Mouse (Mus musculus) intestine, postnatal 0 days (tissue): ENCODE measurements around the gene Numa1. TPM values are rescaled to one million over a fixed set of nuclear protein-coding genes. Genes with fewer than 3 reads are reported as not detected.
"Not testable (repeated sequence)": the region's sequence is repeated elsewhere in the genome, so short reads cannot be mapped to it uniquely, and the experiment has no call there.

Experiments
- ATAC-seq: fragments of 200-750 bp; cut with Nextera tagmentation; 2 replicates; pipeline ENCODE4 v1.8.0; 2017; ENCODE audit warnings: mild to moderate bottlenecking, moderate TSS enrichment, moderate library complexity
- H3K27ac ChIP-seq: fragments of 300-500 bp; sonication (generic); 2 replicates; pipeline ENCODE4 v1.5.1; 2014; ENCODE audit warnings: mild to moderate bottlenecking, low read depth, low read length, moderate library complexity
- H3K27me3 ChIP-seq: fragments of 300-500 bp; sonication (generic); replicated peaks from 2 replicates; pipeline ENCODE4 v1.6.1; 2014; ENCODE audit warnings: low read length, mixed read lengths; ENCODE audit not compliant: control insufficient read depth, insufficient read depth
- H3K36me3 ChIP-seq: fragments of 300-500 bp; sonication (generic); 2 replicates; pipeline ENCODE4 v1.6.1; 2014; ENCODE audit warnings: mild to moderate bottlenecking, moderate library complexity; ENCODE audit not compliant: control insufficient read depth, insufficient read depth
- H3K4me1 ChIP-seq: fragments of 300-500 bp; sonication (generic); replicated peaks from 2 replicates; pipeline ENCODE4 v1.6.1; 2014; ENCODE audit warnings: antibody characterized with exemption, low read length, mixed read lengths; ENCODE audit not compliant: control insufficient read depth, insufficient read depth
- H3K4me2 ChIP-seq: fragments of 300-500 bp; sonication (generic); replicated peaks from 2 replicates; pipeline ENCODE4 v1.6.1; 2014; ENCODE audit warnings: low read depth, mild to moderate bottlenecking, moderate library complexity
- H3K4me3 ChIP-seq: fragments of 300-500 bp; sonication (generic); 2 replicates; pipeline ENCODE4 v1.5.1; 2014; ENCODE audit warnings: low read depth, low read length
- H3K9ac ChIP-seq: fragments of 300-500 bp; sonication (generic); 2 replicates; pipeline ENCODE4 v1.6.1; 2014; ENCODE audit warnings: mild to moderate bottlenecking, low read depth, low read length
- H3K9me3 ChIP-seq: fragments of 300-500 bp; sonication (generic); 2 replicates; pipeline ENCODE4 v1.6.1; 2016; ENCODE audit warnings: mixed run types; ENCODE audit not compliant: control insufficient read depth
- CTCF ChIP-seq: sonication (generic); IDR thresholded peaks from 2 replicates; pipeline ENCODE4 v1.5.1; 2016; ENCODE audit warnings: low read depth, mild to moderate bottlenecking, control low read depth, antibody characterized with exemption, moderate library complexity
- WGBS: fragments of 180-500 bp; shearing (Covaris S2); extraction: QIAGEN DNeasy Blood & Tissue Kit; methylation state at CpG from one replicate; pipeline ENCODE4 v1.1.7; 2014; 5-methylcytosine and 5-hydroxymethylcytosine counted together
- polyA plus RNA-seq: library from polyadenylated mRNA; unstranded; fragments of >200 nt; fragmentation: Nextera tagmentation; extraction: Ambion mirVana; gene quantifications from 2 replicates; pipeline ENCODE4 v1.2.1, GENCODE M21; 2015

The Numa1 gene
- polyA plus RNA-seq, 1 experiment from 2014 or later = 17.0 TPM

- peak overlapping the region; percentile 43 for H3K4me2 ChIP-seq
- no peaks in the 10 kb centered on the region; the same call in none of the 2 replicates for H3K4me1 ChIP-seq
- peak overlapping the region; percentile 57; the same call in 1 of the 2 replicates for H3K27ac ChIP-seq
- H3K27me3 ChIP-seq = no peaks in the 10 kb centered on the region
- ATAC-seq = no peak
- no peaks in the 10 kb centered on the region for H3K9me3 ChIP-seq
- no peak overlapping the region for H3K9ac ChIP-seq
- 0 out of 2 replicates have a peak, but pooled peaks have one; percentile 12 for TF ChIP-seq CTCF
- 36% methylated on average over 4 of the region's 4 CpGs for WGBS
- no peak overlapping the region for H3K4me3 ChIP-seq
- H3K36me3 ChIP-seq = peaks cover 36% of the 10 kb centered on the region
Measured at GRCm38 (mm10) chr7:101908367-101908766, 25.5 kb upstream of the Numa1 start.

GRCm38 (mm10) chr7:101910138-101910537 is 23.8 kb upstream of the Numa1 start:
- 84% methylated on average over 4 of the region's 4 CpGs for WGBS

GRCm38 (mm10) chr7:101911982-101912381 is 21.9 kb upstream of the Numa1 start:
- 64% methylated on average over 3 of the region's 3 CpGs for WGBS
- no peak for ATAC-seq
- peaks cover 54% of the 10 kb centered on the region for H3K36me3 ChIP-seq
- H3K27me3 ChIP-seq = no peaks in the 10 kb centered on the region
- H3K4me1 ChIP-seq = no peaks in the 10 kb centered on the region
- H3K9me3 ChIP-seq = no peaks in the 10 kb centered on the region
- H3K9ac ChIP-seq = no peak overlapping the region
- peak; percentile 42 for TF ChIP-seq CTCF
- H3K4me3 ChIP-seq = no peak overlapping the region
- H3K4me2 ChIP-seq = no peak overlapping the region
- H3K27ac ChIP-seq = no peak overlapping the region

More at GRCm38 (mm10) chr7:101910138-101910537, 23.8 kb upstream of the Numa1 start:
- Histone ChIP-seq H3K36me3 (peaks cover 51% of the 10 kb centered on the region), H3K4me3 (no peak overlapping the region), H3K9ac (no peak overlapping the region), H3K27ac (no peak overlapping the region), H3K4me2 (no peak overlapping the region), H3K4me1 (no peaks in the 10 kb centered on the region; the same call in none of the 2 replicates), H3K27me3 (no peaks in the 10 kb centered on the region), H3K9me3 (no peaks in the 10 kb centered on the region)
- no peak for ATAC-seq
- no peak for TF ChIP-seq CTCF

- Histone ChIP-seq H3K4me2 (no peak overlapping the region), H3K4me3 (no peak overlapping the region), H3K4me1 (no peaks in the 10 kb centered on the region), H3K27ac (no peak overlapping the region), H3K36me3 (peaks cover 21% of the 10 kb centered on the region), H3K27me3 (no peaks in the 10 kb centered on the region), H3K9ac (no peak overlapping the region), H3K9me3 (no peaks in the 10 kb centered on the region)
- 10% methylated on average over 1 of the region's 1 CpGs for WGBS
- peak; percentile 32; the same call in 1 of the 2 replicates for ATAC-seq
- TF ChIP-seq CTCF = peak; percentile 94
Measured at GRCm38 (mm10) chr7:101918071-101918470, 15.8 kb upstream of the Numa1 start.

- not testable (repeated sequence) for H3K36me3 ChIP-seq, H3K4me3 ChIP-seq, H3K9me3 ChIP-seq, H3K27me3 ChIP-seq, H3K4me2 ChIP-seq, ATAC-seq, H3K27ac ChIP-seq, H3K9ac ChIP-seq, H3K4me1 ChIP-seq
- peak; percentile 41; the same call in 1 of the 2 replicates for TF ChIP-seq CTCF
Measured at GRCm38 (mm10) chr7:101925892-101926291, 8.0 kb upstream of the Numa1 start.

- H3K27ac ChIP-seq = no peak overlapping the region
- H3K9ac ChIP-seq = no peak overlapping the region
- H3K4me1 ChIP-seq = no peaks in the 10 kb centered on the region
- no peaks in the 10 kb centered on the region for H3K27me3 ChIP-seq
- H3K4me2 ChIP-seq = no peak overlapping the region
- H3K9me3 ChIP-seq = no peaks in the 10 kb centered on the region
- 72% methylated on average over 3 of the region's 3 CpGs for WGBS
- no peak overlapping the region for H3K4me3 ChIP-seq
- no peak for TF ChIP-seq CTCF
- ATAC-seq = 0 out of 2 replicates have a peak, but pooled peaks have one; percentile 39
- H3K36me3 ChIP-seq = no peaks in the 10 kb centered on the region
Measured at GRCm38 (mm10) chr7:101928093-101928492, 5.8 kb upstream of the Numa1 start.

GRCm38 (mm10) chr7:101932551-101932950 is 1.4 kb upstream of the Numa1 start:
- H3K27ac ChIP-seq = no peak overlapping the region
- H3K27me3 ChIP-seq = no peaks in the 10 kb centered on the region
- ATAC-seq = no peak
- H3K4me2 ChIP-seq = peak overlapping the region; percentile 87; the same call in 1 of the 2 replicates
- no peaks in the 10 kb centered on the region for H3K4me1 ChIP-seq
- no peaks in the 10 kb centered on the region for H3K36me3 ChIP-seq
- no peak overlapping the region for H3K9ac ChIP-seq
- no peak overlapping the region for H3K4me3 ChIP-seq
- no peak for TF ChIP-seq CTCF
- WGBS = 47% methylated on average over 1 of the region's 1 CpGs
- H3K9me3 ChIP-seq = no peaks in the 10 kb centered on the region
